Mouse (Mus musculus) telencephalon, adult 2 months (tissue): ENCODE results near the gene Mcpt9.
"Not testable (repeated sequence)": the region's sequence is repeated elsewhere in the genome, so short reads cannot be mapped to it uniquely, and the experiment has no call there.

ENCODE experiments used
- DNase-seq: peaks from one replicate; pipeline ENCODE4 v3.0.0-alpha.2; 2011; ENCODE audit warnings: low read depth, low spot score

Gene Mcpt9

DNA sequence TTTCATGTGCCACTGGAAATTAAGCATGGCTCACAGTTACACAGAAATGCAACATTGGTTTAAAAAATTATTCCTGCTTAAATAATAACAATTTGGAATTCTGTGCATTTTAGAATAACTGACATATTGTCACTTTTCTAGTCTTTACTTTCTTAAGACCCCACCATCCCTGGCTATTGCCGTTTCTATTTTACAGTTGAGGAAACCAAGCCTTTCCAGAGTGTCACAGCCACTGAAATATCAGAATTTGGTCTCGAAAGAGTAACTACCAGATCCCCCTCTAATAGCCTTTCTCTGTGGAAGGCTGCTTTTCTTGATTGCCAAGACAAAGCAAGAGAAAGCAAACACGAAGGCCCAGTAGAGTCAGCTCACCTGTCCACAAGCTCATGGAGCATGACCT is at the start of gene Mcpt9:
Gene Mcpt9 (minus strand): TSS at position 101 of the 400 bp plus-strand sequence.
- not testable (repeated sequence) for DNase-seq

DNA sequence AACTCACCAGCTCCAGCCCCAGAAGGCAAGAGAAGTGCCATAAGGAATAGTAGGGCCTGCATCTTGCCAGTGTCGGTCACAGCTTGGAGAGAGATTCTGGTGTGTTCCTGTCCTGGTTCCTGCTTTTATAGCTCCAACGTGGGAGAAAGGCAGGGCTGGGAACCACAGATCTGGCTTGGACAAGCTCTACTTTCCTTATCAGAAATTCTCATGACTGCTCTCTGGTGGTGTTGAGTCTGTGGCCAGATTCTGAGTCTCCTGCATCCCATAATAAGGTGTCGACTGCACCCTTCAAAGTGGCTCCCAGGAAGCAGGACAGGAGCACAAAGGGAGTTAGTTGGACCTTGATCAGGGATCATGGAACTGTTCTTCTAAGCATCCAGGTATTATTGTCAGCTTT is 31.9 kb upstream of the Mcpt9 start, which contains the start of gene Mcpt4:
Gene Mcpt4 (minus strand): TSS at position 101 of the 400 bp plus-strand sequence.
- not testable (repeated sequence) for DNase-seq

DNA sequence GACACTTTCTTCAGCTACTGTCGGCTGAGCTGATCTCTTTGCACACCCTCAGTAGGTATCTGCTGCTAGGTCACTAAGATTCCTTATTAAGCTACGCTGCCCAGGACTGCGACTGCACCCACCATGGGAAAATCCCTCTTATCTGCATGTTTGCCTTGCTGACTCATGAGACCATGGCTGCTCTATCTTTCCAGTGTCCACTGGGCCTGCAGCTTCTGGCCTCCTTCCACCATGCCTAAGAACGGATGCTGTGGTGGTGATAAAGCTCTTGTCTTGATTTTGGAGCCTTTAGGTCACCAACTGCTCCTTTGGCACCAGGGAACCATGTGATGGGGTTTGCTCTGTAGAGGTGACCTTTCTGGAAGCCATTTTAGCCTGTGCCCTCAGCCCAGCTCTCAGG is 27.4 kb upstream of the Mcpt9 start:
- DNase-seq: no peak

DNA sequence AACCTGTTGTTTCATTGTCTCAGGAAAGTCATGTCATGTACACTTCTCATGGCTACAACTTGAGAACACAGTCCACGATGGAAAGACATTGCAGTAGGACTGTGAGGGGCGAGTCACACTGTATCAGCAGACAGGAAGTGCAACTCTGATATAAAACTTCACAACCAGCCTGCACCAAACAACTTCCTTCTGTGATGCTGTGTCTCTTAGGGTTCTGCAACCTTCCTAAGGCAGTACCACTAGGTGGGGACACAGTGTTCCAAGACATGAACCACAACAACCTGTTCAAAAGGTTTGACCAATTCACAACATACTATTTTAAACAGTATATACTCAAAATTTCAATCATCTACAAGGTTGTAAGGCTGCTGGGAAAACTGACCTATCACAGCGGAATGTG is 25.1 kb upstream of the Mcpt9 start:
- DNase-seq: no peak

DNA sequence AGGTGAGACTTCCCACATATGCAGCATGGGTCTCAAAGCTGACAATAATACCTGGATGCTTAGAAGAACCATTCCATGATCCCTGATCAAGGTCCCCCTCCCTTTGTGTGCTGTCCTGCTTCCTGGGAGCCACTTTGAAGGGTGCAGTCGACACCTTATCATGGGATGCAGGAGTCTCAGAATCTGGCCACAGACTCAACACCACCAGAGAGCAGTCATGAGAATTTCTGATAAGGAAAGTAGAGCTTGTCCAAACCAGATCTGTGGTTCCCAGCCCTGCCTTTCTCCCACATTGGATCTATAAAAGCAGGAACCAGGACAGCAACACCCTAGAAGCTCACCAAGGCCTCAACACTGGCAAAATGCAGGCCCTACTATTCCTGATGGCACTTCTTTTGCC is 11.5 kb upstream of the Mcpt9 start, which contains the start of gene Mcpt2:
Gene Mcpt2 (plus strand): TSS at position 250 of the 400 bp plus-strand sequence.
- DNase-seq: not testable (repeated sequence)

DNA sequence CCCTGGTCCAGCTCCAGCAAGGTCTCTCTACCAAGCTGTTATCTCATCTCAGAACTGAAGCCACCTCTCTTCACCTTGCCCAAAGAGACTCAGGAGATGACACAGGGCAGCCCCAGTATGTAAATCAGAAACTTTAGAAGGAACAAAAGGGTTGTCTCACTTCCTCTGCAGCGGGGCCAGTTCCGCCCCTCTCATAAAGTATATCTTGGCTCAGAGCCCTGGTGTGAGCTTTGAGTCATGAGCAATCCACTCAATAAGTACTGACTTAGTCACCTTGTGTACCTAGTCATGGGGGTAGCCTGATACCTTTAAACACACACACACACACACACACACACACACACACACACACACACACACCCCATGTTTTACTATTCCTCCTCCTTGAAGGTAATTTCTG is 4.1 kb upstream of the Mcpt9 start:
- no peak for DNase-seq

DNA sequence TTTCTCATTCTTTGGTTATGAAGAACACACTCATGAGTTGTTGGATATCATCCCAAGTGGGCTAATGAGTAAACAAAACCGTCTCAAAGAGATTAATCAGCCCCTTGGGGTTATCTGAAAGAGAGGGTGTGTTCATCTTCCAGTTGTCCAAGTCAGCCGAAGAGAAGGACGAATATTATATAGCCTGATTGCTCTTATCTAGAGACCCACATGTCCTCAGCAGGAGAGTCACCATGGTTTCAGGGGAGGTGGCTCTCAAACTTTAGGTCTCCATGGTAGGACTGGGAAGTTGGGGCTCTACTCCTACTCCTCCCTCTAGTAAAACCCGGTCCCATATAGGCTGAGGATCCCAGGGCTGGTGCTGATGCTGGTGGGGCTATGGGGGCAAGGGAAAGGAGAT is 9.0 kb downstream of the Mcpt9 start:
- DNase-seq: not testable (repeated sequence)

DNA sequence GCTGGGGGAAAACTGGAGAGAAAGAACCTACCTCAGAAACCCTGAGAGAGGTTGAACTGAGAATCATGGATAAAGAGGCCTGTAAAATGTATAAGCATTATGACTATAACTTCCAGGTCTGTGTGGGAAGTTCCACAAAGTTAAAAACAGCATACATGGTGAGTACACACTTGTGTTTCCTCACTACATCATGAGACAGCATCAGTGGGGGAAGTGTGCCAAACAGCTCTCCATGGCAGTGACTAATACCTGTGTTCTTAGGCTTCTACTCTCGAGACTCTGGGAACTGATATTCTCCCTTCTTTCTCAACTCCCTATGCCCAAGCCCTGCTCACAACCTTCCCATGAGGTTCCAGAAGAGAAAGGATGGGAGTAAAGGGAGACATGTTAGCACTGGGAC is 10.8 kb downstream of the Mcpt9 start:
- peak; percentile 3 for DNase-seq

DNA sequence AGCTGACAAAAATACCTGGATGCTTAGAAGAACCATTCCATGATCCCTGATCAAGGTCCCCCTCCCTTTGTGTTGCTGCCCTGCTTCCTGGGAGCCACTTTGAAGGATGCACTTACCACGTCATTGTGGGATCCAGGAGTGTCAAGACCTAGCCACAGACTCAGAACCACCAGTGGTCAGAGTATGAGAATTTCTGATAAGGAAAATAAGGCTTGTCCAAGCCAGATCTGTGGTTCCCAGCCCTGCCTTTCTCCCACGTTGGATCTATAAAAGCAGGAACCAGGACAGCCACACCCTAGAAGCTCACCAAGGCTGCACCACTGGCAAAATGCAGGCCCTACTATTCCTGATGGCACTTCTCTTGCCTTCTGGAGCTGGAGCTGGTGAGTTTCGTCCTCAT is 12.6 kb downstream of the Mcpt9 start, which contains the start of gene Mcpt1:
Gene Mcpt1 (plus strand): TSS at position 301 of the 400 bp plus-strand sequence.
- DNase-seq: not testable (repeated sequence)

DNA sequence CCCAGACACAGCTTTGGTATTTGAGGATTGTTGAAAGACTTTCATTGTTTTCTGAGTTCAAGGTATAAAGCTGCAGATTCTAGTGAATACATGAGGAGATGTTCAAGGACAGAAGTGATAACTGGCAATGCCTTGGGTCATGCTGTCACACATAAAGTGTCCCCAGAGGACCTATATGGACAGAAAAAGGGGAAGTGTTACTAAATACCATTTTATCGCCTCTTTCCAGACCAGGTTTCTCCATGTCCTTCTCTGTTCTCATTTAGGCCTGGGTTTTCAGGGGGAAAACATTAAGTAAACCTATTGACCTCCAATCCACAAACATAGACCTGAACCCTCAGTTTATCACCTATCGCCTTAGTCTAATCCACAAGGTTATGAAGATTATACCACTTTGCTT is 16.4 kb downstream of the Mcpt9 start:
- no peak for DNase-seq

DNA sequence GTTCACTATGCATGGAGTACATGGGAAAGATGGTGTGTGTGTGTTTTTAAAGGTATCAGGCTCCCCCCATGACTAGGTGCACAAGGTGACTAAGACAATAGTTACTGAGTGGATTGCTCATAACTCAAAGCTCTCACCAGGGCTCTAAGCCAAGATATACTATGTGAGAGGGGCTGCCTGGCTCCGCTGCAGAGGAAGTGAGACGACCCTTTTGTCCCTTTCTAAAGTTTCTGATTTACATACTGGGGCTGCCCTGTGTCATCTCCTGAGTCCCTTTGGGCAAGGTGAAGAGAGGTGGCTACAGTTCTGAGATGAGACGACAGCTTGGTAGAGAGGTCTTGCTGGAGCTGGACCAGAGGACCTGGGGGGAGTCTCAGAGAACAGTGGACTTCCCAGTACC is 17.1 kb downstream of the Mcpt9 start:
- no peak for DNase-seq

DNA sequence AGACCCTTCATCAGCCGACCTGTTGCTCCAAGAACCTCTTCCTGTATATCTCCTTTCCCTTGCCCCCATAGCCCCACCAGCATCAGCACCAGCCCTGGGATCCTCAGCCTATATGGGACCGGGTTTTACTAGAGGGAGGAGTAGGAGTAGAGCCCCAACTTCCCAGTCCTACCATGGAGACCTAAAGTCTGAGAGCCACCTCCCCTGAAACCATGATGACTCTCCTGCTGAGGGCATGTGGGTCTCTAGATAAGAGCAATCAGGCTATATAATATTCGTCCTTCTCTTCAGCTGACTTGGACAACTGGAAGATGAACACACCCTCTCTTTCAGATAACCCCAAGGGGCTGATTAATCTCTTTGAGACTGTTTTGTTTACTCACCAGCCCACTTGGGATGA is 42.8 kb downstream of the Mcpt9 start:
- DNase-seq: not testable (repeated sequence)
